Mouse (Mus musculus) CH12.LX (cell line): ENCODE measurements at regions not wholly inside any gene's neighbourhood (a gene's known extent, or its start where the extent isn't known, plus 50 kb on each side); places are given as distances from the start of the nearest gene placed in this dataset.

Experiments
- DNase-seq: peaks from one replicate; pipeline ENCODE4 v3.0.0-alpha.2; 2013; ENCODE audit errors: extremely low read depth
- H3K27ac ChIP-seq: 2 replicates; pipeline ENCODE4 v1.5.1; 2012; ENCODE audit warnings: low read depth, mild to moderate bottlenecking, control low read depth, moderate library complexity; ENCODE audit not compliant: insufficient read depth
- H3K27me3 ChIP-seq: replicated peaks from 2 replicates; pipeline ENCODE3; 2012; ENCODE audit warnings: inconsistent platforms
- H3K36me3 ChIP-seq, 2 experiments: replicated peaks in 1 of 2; 2 replicates each; pipeline versions ENCODE3 to v1.6.1; 2012; ENCODE audit warnings: inconsistent platforms in 1 of 2, low read length in 1 of 2, mild to moderate bottlenecking in 1 of 2, mixed read lengths in 1 of 2, moderate library complexity in 1 of 2; ENCODE audit not compliant: control insufficient read depth in 1 of 2, insufficient read depth in 1 of 2
- H3K4me1 ChIP-seq, 2 experiments: 2 replicates each; pipeline ENCODE4 v1.6.1; 2012; ENCODE audit warnings: inconsistent platforms in 1 of 2, moderate library complexity in 1 of 2; ENCODE audit not compliant: insufficient read depth in 2 of 2, control insufficient read depth in 1 of 2
- H3K4me2 ChIP-seq: 2 replicates; pipeline ENCODE4 v1.6.1; 2012; ENCODE audit warnings: low read depth, mild to moderate bottlenecking, control low read depth; ENCODE audit not compliant: poor library complexity, insufficient read depth, severe bottlenecking
- H3K4me3 ChIP-seq, 3 experiments: fragments of 150-350 bp in 1 of 3; sonication (generic) in 1 of 3; replicated peaks in 1 of 3; 2 replicates each; pipeline versions ENCODE3 to v1.5.1; 2011 to 2012; ENCODE audit warnings: low read depth in 2 of 3, low read length in 2 of 3, mild to moderate bottlenecking in 2 of 3, moderate library complexity in 2 of 3, control low read depth in 1 of 3, improper control_type of control experiment in 1 of 3, inconsistent platforms in 1 of 3, mixed read lengths in 1 of 3; ENCODE audit not compliant: poor library complexity in 1 of 3
- H3K79me2 ChIP-seq: replicated peaks from 2 replicates; pipeline ENCODE4 v1.6.1; 2012; ENCODE audit warnings: mild to moderate bottlenecking, moderate library complexity; ENCODE audit not compliant: control insufficient read depth, poor library complexity, insufficient read depth, severe bottlenecking; ENCODE audit errors: extremely low read depth
- H3K9ac ChIP-seq: 2 replicates; pipeline ENCODE4 v1.6.1; 2012; ENCODE audit warnings: low read depth, mild to moderate bottlenecking, control low read depth, moderate library complexity; ENCODE audit not compliant: insufficient read depth
- H3K9me3 ChIP-seq: replicated peaks from 2 replicates; pipeline ENCODE3; 2012; ENCODE audit warnings: low read length, inconsistent platforms, mixed read lengths
- E2F4 ChIP-seq: IDR thresholded peaks from 2 replicates; pipeline ENCODE4 v1.6.1; 2011; ENCODE audit warnings: low read depth, low read length, improper control_type of control experiment; ENCODE audit not compliant: insufficient replicate concordance
- EP300 ChIP-seq: IDR thresholded peaks from 2 replicates; pipeline ENCODE4 v1.6.1; 2011; ENCODE audit warnings: low read length, improper control_type of control experiment
- HCFC1 ChIP-seq: IDR thresholded peaks from 2 replicates; pipeline ENCODE4 v1.6.1; 2012; ENCODE audit warnings: low read depth, mild to moderate bottlenecking, inconsistent platforms, low read length, improper control_type of control experiment
- IRF4 ChIP-seq: IDR thresholded peaks from 2 replicates; pipeline ENCODE4 v1.6.1; 2014; ENCODE audit warnings: low read depth, mild to moderate bottlenecking, inconsistent platforms, low read length, improper control_type of control experiment
- JUN ChIP-seq: IDR thresholded peaks from 2 replicates; pipeline ENCODE4 v1.6.1; 2011; ENCODE audit warnings: low read depth, mild to moderate bottlenecking, low read length, improper control_type of control experiment, moderate library complexity; ENCODE audit not compliant: insufficient read depth
- KAT2A ChIP-seq: IDR thresholded peaks from 2 replicates; pipeline ENCODE4 v1.6.1; 2012; ENCODE audit warnings: low read length, improper control_type of control experiment, inconsistent platforms; ENCODE audit not compliant: insufficient replicate concordance
- NELFE ChIP-seq: IDR thresholded peaks from 2 replicates; pipeline ENCODE4 v1.6.1; 2011; ENCODE audit warnings: low read depth, low read length, improper control_type of control experiment
- RCOR1 ChIP-seq: conservative IDR thresholded peaks from 2 replicates; pipeline ENCODE4 v1.6.1; 2012; ENCODE audit warnings: low read depth, mild to moderate bottlenecking, inconsistent platforms, low read length, improper control_type of control experiment
- UBTF ChIP-seq: IDR thresholded peaks from 2 replicates; pipeline ENCODE4 v1.6.1; 2012; ENCODE audit warnings: low read depth, mild to moderate bottlenecking, inconsistent platforms, low read length, improper control_type of control experiment, moderate library complexity
- USF2 ChIP-seq: conservative IDR thresholded peaks from 2 replicates; pipeline ENCODE4 v1.6.1; 2011; ENCODE audit warnings: low read depth, low read length, improper control_type of control experiment
- ZKSCAN1 ChIP-seq: IDR thresholded peaks from 2 replicates; pipeline ENCODE4 v1.6.1; 2012; ENCODE audit warnings: low read depth, inconsistent platforms, low read length, improper control_type of control experiment, borderline replicate concordance
- dilution Hi-C: fragments of 300-500 bp; cut with MboI; formaldehyde crosslinking; loops from 2 replicates; pipeline ENCODE4 v1.14.3; 2020; ENCODE audit warnings: low sequenced_read_pairs; ENCODE audit not compliant: extremely low pct_unique_long_range_greater_than_20kb, extremely low pct_ligation_motif_present
- in situ Hi-C: fragments of 300-500 bp; cut with MboI; formaldehyde crosslinking; loops from 3 replicates; pipeline ENCODE4 v1.14.3; 2019; ENCODE audit warnings: low sequenced_read_pairs, low pct_ligation_motif_present, low pct_unique_long_range_greater_than_20kb, mixed read lengths

GRCm38 (mm10) chr11:112722936-112723335, 59.1 kb upstream of the Sox9 start:
- dilution Hi-C loops = no loop called here
- no peak for DNase-seq
- no peaks in the 10 kb centered on the region for H3K79me2 ChIP-seq
- no peak overlapping the region for H3K9ac ChIP-seq
- in situ Hi-C loops = no loop called here
- no peak for TF ChIP-seq JUN
- no peak for TF ChIP-seq E2F4
- no peak for TF ChIP-seq USF2
- TF ChIP-seq HCFC1 = no peak
- no peak for TF ChIP-seq IRF4
- TF ChIP-seq EP300 = no peak
- TF ChIP-seq KAT2A = no peak
- TF ChIP-seq NELFE = no peak
- no peak for TF ChIP-seq UBTF
- H3K4me1 ChIP-seq = no peaks in the 10 kb centered on the region
- peaks cover 71% of the 10 kb centered on the region for H3K9me3 ChIP-seq
- H3K27ac ChIP-seq = no peak overlapping the region
- H3K4me3 ChIP-seq = no peak overlapping the region
- no peaks in the 10 kb centered on the region for H3K27me3 ChIP-seq
- H3K4me2 ChIP-seq = no peak overlapping the region
- H3K36me3 ChIP-seq = no peaks in the 10 kb centered on the region

GRCm38 (mm10) chr11:112728154-112728952, 53.7 kb upstream of the Sox9 start:
- no peaks in the 10 kb centered on the region for H3K36me3 ChIP-seq
- no peak for DNase-seq
- H3K4me2 ChIP-seq = no peak overlapping the region
- dilution Hi-C loops (no loop called here), in situ Hi-C loops (no loop called here)
- no peak overlapping the region for H3K27ac ChIP-seq
- peaks cover 76% of the 10 kb centered on the region for H3K9me3 ChIP-seq
- no peaks in the 10 kb centered on the region for H3K4me1 ChIP-seq
- no peaks in the 10 kb centered on the region for H3K27me3 ChIP-seq
- no peak for TF ChIP-seq RCOR1
- TF ChIP-seq ZKSCAN1 = no peak
- TF ChIP-seq, all 38 proteins: peak for 0
- H3K79me2 ChIP-seq = no peaks in the 10 kb centered on the region
- no peak overlapping the region for H3K9ac ChIP-seq
- H3K4me3 ChIP-seq = no peak overlapping the region
